Mouse (Mus musculus) limb, embryonic 15.5 days (tissue): ENCODE data around the gene Zmym5. TPM values are rescaled to one million over a fixed set of nuclear protein-coding genes. Genes with fewer than 3 reads are reported as not detected.
"Not testable (repeated sequence)": the region's sequence is repeated elsewhere in the genome, so short reads cannot be mapped to it uniquely, and the experiment has no call there.

Experiments
- ATAC-seq: fragments of 200-750 bp; cut with Nextera tagmentation; 2 replicates; pipeline ENCODE4 v1.8.0; 2017; ENCODE audit warnings: low read depth, moderate TSS enrichment; ENCODE audit not compliant: insufficient number of reproducible peaks, low FRiP score, low TSS enrichment
- H3K27ac ChIP-seq: fragments of 300-500 bp; sonication (generic); 2 replicates; pipeline ENCODE4 v1.5.1; 2015; ENCODE audit warnings: moderate library complexity, mild to moderate bottlenecking, inconsistent platforms
- H3K27me3 ChIP-seq: fragments of 300-500 bp; sonication (generic); 2 replicates; pipeline ENCODE4 v1.6.1; 2015; ENCODE audit warnings: inconsistent platforms
- H3K36me3 ChIP-seq: fragments of 300-500 bp; sonication (generic); 2 replicates; pipeline ENCODE4 v1.6.1; 2015; ENCODE audit warnings: inconsistent platforms
- H3K4me1 ChIP-seq: fragments of 300-500 bp; sonication (generic); 2 replicates; pipeline ENCODE4 v1.6.1; 2015; ENCODE audit warnings: inconsistent platforms
- H3K4me2 ChIP-seq: fragments of 300-500 bp; sonication (generic); 2 replicates; pipeline ENCODE4 v1.6.1; 2015; ENCODE audit warnings: mild to moderate bottlenecking, inconsistent platforms
- H3K4me3 ChIP-seq: fragments of 300-500 bp; sonication (generic); 2 replicates; pipeline ENCODE4 v1.5.1; 2015; ENCODE audit warnings: mild to moderate bottlenecking, inconsistent platforms
- H3K9ac ChIP-seq: fragments of 300-500 bp; sonication (generic); 2 replicates; pipeline ENCODE4 v1.6.1; 2015; ENCODE audit warnings: inconsistent platforms
- H3K9me3 ChIP-seq: fragments of 300-500 bp; sonication (generic); 2 replicates; pipeline ENCODE4 v1.6.1; 2016; ENCODE audit warnings: inconsistent platforms
- WGBS: fragments of 180-500 bp; shearing (Covaris S2); methylation state at CpG from one replicate; pipeline ENCODE4 v1.1.7; 2015; 5-methylcytosine and 5-hydroxymethylcytosine counted together
- polyA plus RNA-seq: library from polyadenylated mRNA; unstranded; fragments of >200 nt; fragmentation: Nextera tagmentation; extraction: Ambion mirVana; gene quantifications from 2 replicates; pipeline ENCODE4 v1.2.1, GENCODE M21; 2015

Zmym5 gene
- polyA plus RNA-seq, 1 experiment from 2014 or later: 25.9 TPM

DNA sequence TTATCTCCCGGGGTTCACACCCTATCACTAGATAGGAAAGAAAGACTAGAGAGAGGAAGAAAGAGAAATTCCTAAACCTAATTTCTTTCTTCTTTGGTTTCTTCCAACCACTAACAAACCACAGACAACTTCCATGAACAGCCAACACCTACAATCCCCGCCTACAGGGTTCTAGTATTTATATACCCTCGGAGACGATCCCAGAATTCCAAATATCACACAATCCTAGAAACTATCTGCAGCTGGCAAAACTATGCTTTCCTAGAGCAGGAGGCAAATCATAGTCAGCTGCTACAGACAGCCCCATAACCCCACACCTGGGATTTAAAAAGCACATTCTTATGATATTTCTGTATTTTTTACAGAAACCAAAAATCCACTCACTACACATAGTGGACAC, 36.1 kb downstream of the Zmym5 start:
- 44% methylated on average over 4 of the region's 4 CpGs for WGBS
- Histone ChIP-seq H3K4me2 (peak overlapping the region; percentile 27; the same call in 1 of the 2 replicates), H3K4me3 (peak overlapping the region; percentile 7; the same call in 1 of the 2 replicates), H3K4me1 (peaks cover 14% of the 10 kb centered on the region; the same call in 1 of the 2 replicates), H3K27ac (no peak overlapping the region), H3K9ac (no peak overlapping the region), H3K27me3 (no peaks in the 10 kb centered on the region), H3K9me3 (no peaks in the 10 kb centered on the region), H3K36me3 (peaks cover 8% of the 10 kb centered on the region)
- ATAC-seq: no peak

DNA sequence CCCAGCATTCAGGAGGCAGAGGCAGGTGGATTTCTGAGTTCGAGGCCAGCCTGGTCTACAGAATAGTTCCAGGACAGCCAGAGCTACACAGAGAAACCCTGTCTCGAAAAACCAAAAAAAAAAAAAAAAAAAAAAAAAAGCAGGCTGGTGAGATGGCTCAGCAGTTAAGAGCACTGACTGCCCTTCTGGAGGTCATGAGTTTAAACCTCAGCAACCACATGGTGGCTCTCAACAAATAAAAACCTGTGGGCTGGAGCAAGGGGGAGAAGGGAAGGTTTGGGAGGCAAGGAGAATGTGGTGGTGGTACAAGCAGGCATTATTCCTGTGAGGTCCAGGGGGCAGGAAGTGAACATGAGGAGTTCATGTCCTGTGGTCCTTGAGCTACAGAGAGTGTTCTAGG, 45.1 kb downstream of the Zmym5 start:
- not testable (repeated sequence) for H3K9me3 ChIP-seq, H3K9ac ChIP-seq, H3K4me1 ChIP-seq, ATAC-seq, H3K27me3 ChIP-seq, H3K27ac ChIP-seq, H3K4me2 ChIP-seq, H3K4me3 ChIP-seq
- WGBS: 85% methylated on average over 2 of the region's 2 CpGs
- H3K36me3 ChIP-seq: peaks cover 22% of the 10 kb centered on the region

DNA sequence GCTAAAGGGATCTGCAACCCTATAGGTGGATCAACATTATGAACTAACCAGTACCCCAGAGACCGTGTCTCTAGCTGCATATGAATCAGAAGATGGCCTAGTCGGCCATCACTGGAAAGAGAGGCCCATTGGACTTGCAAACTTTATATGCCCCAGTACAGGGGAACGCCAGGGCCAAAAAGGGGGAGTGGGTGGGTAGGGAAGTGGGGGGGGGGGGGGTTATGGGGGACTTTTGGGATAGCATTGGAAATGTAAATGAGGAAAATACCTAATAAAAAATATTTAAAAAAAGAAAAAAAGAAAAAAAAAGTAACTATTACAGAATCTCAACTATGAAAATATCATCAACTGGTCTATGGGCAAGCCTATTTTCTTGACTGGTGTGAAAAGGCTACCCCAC, 46.4 kb downstream of the Zmym5 start:
- not testable (repeated sequence) for H3K9ac ChIP-seq, H3K9me3 ChIP-seq, H3K4me1 ChIP-seq, H3K27me3 ChIP-seq, ATAC-seq, H3K4me2 ChIP-seq, H3K4me3 ChIP-seq, H3K27ac ChIP-seq
- H3K36me3 ChIP-seq: peaks cover 35% of the 10 kb centered on the region
- 89% methylated on average over 3 of the region's 3 CpGs for WGBS

DNA sequence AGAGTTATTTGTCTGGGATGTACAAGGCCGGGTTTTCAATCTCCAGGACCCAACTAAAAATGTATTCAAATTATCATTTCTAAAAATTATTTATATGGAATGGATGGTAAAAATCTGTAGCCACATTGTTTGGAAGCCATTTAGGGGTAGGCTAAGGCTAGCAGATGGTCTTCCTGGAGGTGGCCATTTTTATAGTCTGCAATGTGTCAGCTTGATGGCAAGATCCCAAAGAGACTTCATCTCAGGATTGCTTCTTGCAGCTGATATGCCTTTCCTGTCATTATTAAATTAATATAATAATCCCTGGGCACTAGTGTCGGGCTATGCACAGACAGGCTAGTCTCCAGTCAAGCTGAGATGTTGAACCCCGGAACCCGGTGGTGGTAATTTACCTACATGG, 60.2 kb downstream of the Zmym5 start:
- Histone ChIP-seq H3K27ac (no peak overlapping the region), H3K4me2 (no peak overlapping the region), H3K9ac (no peak overlapping the region), H3K27me3 (no peaks in the 10 kb centered on the region), H3K9me3 (no peaks in the 10 kb centered on the region), H3K36me3 (peaks cover 34% of the 10 kb centered on the region), H3K4me3 (no peak overlapping the region), H3K4me1 (no peaks in the 10 kb centered on the region)
- ATAC-seq: no peak
- WGBS: 86% methylated on average over 4 of the region's 4 CpGs

Other genes with a start within 250 kb of the Zmym5 start
- gene Cenpj, start 236.3 kb downstream of the Zmym5 start, polyA plus RNA-seq: 7.6 and 7.9 TPM in 2 replicates
- 3.6 and 4.8 TPM in 2 replicates for gene Parp4, start 236.1 kb downstream of the Zmym5 start, polyA plus RNA-seq
- 21.8 and 24.1 TPM in 2 replicates for gene Mphosph8, start 143.5 kb downstream of the Zmym5 start, polyA plus RNA-seq
- gene Pspc1, start 33.4 kb downstream of the Zmym5 start, polyA plus RNA-seq: 22.1 and 25.2 TPM in 2 replicates
- gene Zmym2, start 74.9 kb upstream of the Zmym5 start, polyA plus RNA-seq: 34.0 and 38.2 TPM in 2 replicates
- gene Gja3, start 246.4 kb upstream of the Zmym5 start, polyA plus RNA-seq: 5.6 and 14.7 TPM in 2 replicates